Mouse (Mus musculus): ENCODE measurements around the gene Chn1.

DNA sequence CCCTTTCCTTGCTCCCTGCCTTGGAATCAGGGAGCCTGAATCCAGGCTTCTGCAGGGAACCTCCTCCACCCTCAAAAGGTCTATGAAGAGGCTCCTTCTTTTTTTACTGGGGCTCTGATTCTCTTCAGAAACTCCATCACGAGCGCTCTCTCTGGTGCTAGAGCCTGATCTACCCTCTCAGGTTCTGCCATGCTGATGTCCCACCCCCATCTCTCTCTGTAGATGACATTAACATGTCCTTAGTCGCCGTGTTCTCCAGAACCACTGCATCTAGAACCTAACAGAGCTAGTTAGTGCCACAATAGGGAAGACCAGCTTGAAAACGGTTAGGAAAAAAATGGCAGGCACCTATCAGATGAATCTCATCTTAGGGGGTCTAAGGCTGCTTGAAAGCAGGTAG lies 178.8 kb downstream of the Chn1 start:
- TF ChIP-seq POLR2A (IDR thresholded peaks at IDR 0.05; ENCODE audit: low read depth, low read length) (no peak), CTCF (IDR thresholded peaks at IDR 0.05; ENCODE audit: borderline replicate concordance, insufficient read depth, low read length) (no peak)
